Mouse (Mus musculus) midbrain, embryonic 16.5 days (tissue): ENCODE data around the gene Zfp867. TPM values are rescaled to one million over a fixed set of nuclear protein-coding genes. Genes with fewer than 3 reads are reported as not detected.

ENCODE experiments used
- ATAC-seq: fragments of 200-750 bp; cut with Nextera tagmentation; 2 replicates; pipeline ENCODE4 v1.8.0; 2017; ENCODE audit warnings: moderate TSS enrichment
- H3K27ac ChIP-seq: fragments of 300-500 bp; sonication (generic); 2 replicates; pipeline ENCODE4 v1.5.1; 2014; ENCODE audit warnings: mild to moderate bottlenecking, low read length, mixed read lengths
- H3K27me3 ChIP-seq: fragments of 300-500 bp; sonication (generic); 2 replicates; pipeline ENCODE4 v1.6.1; 2014; ENCODE audit warnings: low read depth, low read length, mixed read lengths; ENCODE audit not compliant: control insufficient read depth, insufficient read depth
- H3K36me3 ChIP-seq: fragments of 300-500 bp; sonication (generic); 2 replicates; pipeline ENCODE4 v1.6.1; 2014; ENCODE audit warnings: mild to moderate bottlenecking, low read length, moderate library complexity, mixed read lengths; ENCODE audit not compliant: control insufficient read depth, insufficient read depth
- H3K4me1 ChIP-seq: fragments of 300-500 bp; sonication (generic); 2 replicates; pipeline ENCODE4 v1.6.1; 2014; ENCODE audit warnings: mild to moderate bottlenecking, low read length, mixed read lengths; ENCODE audit not compliant: control insufficient read depth, insufficient read depth
- H3K4me2 ChIP-seq: fragments of 300-500 bp; sonication (generic); 2 replicates; pipeline ENCODE4 v1.6.1; 2014; ENCODE audit warnings: mild to moderate bottlenecking, low read length, mixed read lengths
- H3K4me3 ChIP-seq: fragments of 300-500 bp; sonication (generic); 2 replicates; pipeline ENCODE4 v1.5.1; 2014; ENCODE audit warnings: low read depth, mild to moderate bottlenecking, low read length, moderate library complexity, mixed read lengths
- H3K9ac ChIP-seq: fragments of 300-500 bp; sonication (generic); 2 replicates; pipeline ENCODE4 v1.6.1; 2014; ENCODE audit warnings: low read depth, low read length, mixed read lengths
- H3K9me3 ChIP-seq: fragments of 300-500 bp; sonication (generic); replicated peaks from 2 replicates; pipeline ENCODE4 v1.6.1; 2014; ENCODE audit warnings: mild to moderate bottlenecking, low read length, mixed read lengths; ENCODE audit not compliant: control insufficient read depth, poor library complexity, severe bottlenecking
- WGBS: fragments of 180-500 bp; shearing (Covaris S2); extraction: QIAGEN DNeasy Blood & Tissue Kit; methylation state at CpG from one replicate; pipeline ENCODE4 v1.1.7; 2014; 5-methylcytosine and 5-hydroxymethylcytosine counted together
- polyA plus RNA-seq: library from polyadenylated mRNA; unstranded; fragments of >200 nt; fragmentation: Nextera tagmentation; extraction: Ambion mirVana; gene quantifications from 2 replicates; pipeline ENCODE4 v1.2.1, GENCODE M21; 2015

Gene Zfp867
- polyA plus RNA-seq, 1 experiment from 2014 or later: 14.4 TPM

- WGBS: 7% methylated on average over 2 of the region's 2 CpGs
- Histone ChIP-seq H3K9me3 (no peaks in the 10 kb centered on the region), H3K27ac (no peak overlapping the region), H3K9ac (no peak overlapping the region), H3K27me3 (no peaks in the 10 kb centered on the region), H3K36me3 (peaks cover 7% of the 10 kb centered on the region; the same call in 1 of the 2 replicates), H3K4me2 (no peak overlapping the region), H3K4me3 (no peak overlapping the region), H3K4me1 (no peaks in the 10 kb centered on the region)
- ATAC-seq: no peak
These were observed 10.9 kb upstream of the Zfp867 start for GRCm38 (mm10) chr11:59483212-59483611.

GRCm38 (mm10) chr11:59477240-59477639 is 5.0 kb upstream of the Zfp867 start:
- no peaks in the 10 kb centered on the region for H3K36me3 ChIP-seq

GRCm38 (mm10) chr11:59471413-59472325 is 605 bp downstream of the Zfp867 start:
- H3K4me2 ChIP-seq: peak overlapping the region; percentile 72
- ATAC-seq: peak; percentile 88
- 8% methylated on average over 37 of the region's 37 CpGs for WGBS
- no peaks in the 10 kb centered on the region for H3K27me3 ChIP-seq
- peak overlapping the region; percentile 87 for H3K27ac ChIP-seq
- H3K36me3 ChIP-seq: no peaks in the 10 kb centered on the region
- peak overlapping the region; percentile 97 for H3K9ac ChIP-seq
- H3K4me3 ChIP-seq: peak overlapping the region; percentile 91
- peaks cover 7% of the 10 kb centered on the region; the same call in 1 of the 2 replicates for H3K4me1 ChIP-seq
- H3K9me3 ChIP-seq: no peaks in the 10 kb centered on the region

More at GRCm38 (mm10) chr11:59477240-59477639, 5.0 kb upstream of the Zfp867 start:
- Histone ChIP-seq H3K4me2 (no peak overlapping the region), H3K27me3 (no peaks in the 10 kb centered on the region), H3K9ac (no peak overlapping the region), H3K4me3 (no peak overlapping the region), H3K27ac (no peak overlapping the region), H3K4me1 (no peaks in the 10 kb centered on the region), H3K9me3 (no peaks in the 10 kb centered on the region)
- 74% methylated on average over 6 of the region's 6 CpGs for WGBS
- no peak for ATAC-seq

- peaks cover 13% of the 10 kb centered on the region for H3K9me3 ChIP-seq
- WGBS: 93% methylated on average over 2 of the region's 2 CpGs
- no peak overlapping the region for H3K27ac ChIP-seq
- no peaks in the 10 kb centered on the region for H3K27me3 ChIP-seq
- no peak overlapping the region for H3K4me3 ChIP-seq
- no peaks in the 10 kb centered on the region for H3K4me1 ChIP-seq
- H3K9ac ChIP-seq: no peak overlapping the region
- no peak overlapping the region for H3K4me2 ChIP-seq
- no peak for ATAC-seq
- H3K36me3 ChIP-seq: peaks cover 46% of the 10 kb centered on the region
These were observed 11.8 kb downstream of the Zfp867 start for GRCm38 (mm10) chr11:59460459-59460858.

- Histone ChIP-seq H3K4me3 (no peak overlapping the region), H3K4me1 (no peaks in the 10 kb centered on the region), H3K9ac (no peak overlapping the region), H3K36me3 (peaks cover 46% of the 10 kb centered on the region), H3K9me3 (peaks cover 11% of the 10 kb centered on the region; the same call in 1 of the 2 replicates), H3K27me3 (no peaks in the 10 kb centered on the region), H3K4me2 (no peak overlapping the region), H3K27ac (no peak overlapping the region)
- no peak for ATAC-seq
- WGBS: 77% methylated on average over 5 of the region's 5 CpGs
These were observed 13.3 kb downstream of the Zfp867 start for GRCm38 (mm10) chr11:59458973-59459372.

- no peak overlapping the region for H3K27ac ChIP-seq
These were observed 15.4 kb downstream of the Zfp867 start for GRCm38 (mm10) chr11:59456891-59457290.

GRCm38 (mm10) chr11:59456346-59456745 is 15.9 kb downstream of the Zfp867 start:
- peaks cover 29% of the 10 kb centered on the region for H3K36me3 ChIP-seq
- no peaks in the 10 kb centered on the region for H3K9me3 ChIP-seq
- no peak for ATAC-seq
- H3K27me3 ChIP-seq: no peaks in the 10 kb centered on the region
- 100% methylated on average over 2 of the region's 2 CpGs for WGBS
- no peak overlapping the region for H3K4me3 ChIP-seq
- peaks cover 2% of the 10 kb centered on the region for H3K4me1 ChIP-seq
- no peak overlapping the region for H3K27ac ChIP-seq
- no peak overlapping the region for H3K9ac ChIP-seq
- no peak overlapping the region for H3K4me2 ChIP-seq

More at GRCm38 (mm10) chr11:59456891-59457290, 15.4 kb downstream of the Zfp867 start:
- Histone ChIP-seq H3K4me3 (no peak overlapping the region), H3K4me2 (no peak overlapping the region), H3K9ac (no peak overlapping the region), H3K36me3 (peaks cover 31% of the 10 kb centered on the region), H3K27me3 (no peaks in the 10 kb centered on the region), H3K9me3 (no peaks in the 10 kb centered on the region), H3K4me1 (no peaks in the 10 kb centered on the region)
- 92% methylated on average over 2 of the region's 2 CpGs for whole genome bisulfite sequencing
- no peak for ATAC-seq

- H3K9me3 ChIP-seq: no peaks in the 10 kb centered on the region
These were observed 21.2 kb downstream of the Zfp867 start, which contains the start of gene Snap47 for GRCm38 (mm10) chr11:59451086-59451485. TSS of gene Snap47 (minus strand) at chr11:59451186.

GRCm38 (mm10) chr11:59450230-59450771 is 22.0 kb downstream of the Zfp867 start:
- Histone ChIP-seq H3K4me1 (peaks cover 24% of the 10 kb centered on the region), H3K27me3 (no peaks in the 10 kb centered on the region), H3K4me2 (peak overlapping the region; percentile 87), H3K4me3 (peak overlapping the region; percentile 84), H3K9me3 (no peaks in the 10 kb centered on the region), H3K27ac (peak overlapping the region; percentile 85), H3K36me3 (peaks cover 13% of the 10 kb centered on the region), H3K9ac (peak overlapping the region; percentile 88)
- under 1% methylated on average over 38 of the region's 38 CpGs for WGBS
- peak; percentile 69 for ATAC-seq

More at GRCm38 (mm10) chr11:59451086-59451485, 21.2 kb downstream of the Zfp867 start, which contains the start of gene Snap47:
- Histone ChIP-seq H3K27ac (peak within 1 kb of the TSS; percentile 85), H3K4me1 (peaks cover 24% of the 10 kb centered on the region), H3K9ac (peak within 1 kb of the TSS; percentile 88), H3K27me3 (no peaks in the 10 kb centered on the region), H3K36me3 (peaks cover 19% of the 10 kb centered on the region), H3K4me2 (peak within 1 kb of the TSS; percentile 87), H3K4me3 (peak within 1 kb of the TSS; percentile 84)
- ATAC-seq: no peak
- 74% methylated on average over 4 of the region's 4 CpGs for WGBS
